Mouse (Mus musculus) CH12.LX (cell line): ENCODE measurements around the gene Kctd7. TPM values are rescaled to one million over a fixed set of nuclear protein-coding genes. Genes with fewer than 3 reads are reported as not detected.

Experiments used
- DNase-seq: peaks from one replicate; pipeline ENCODE4 v3.0.0-alpha.2; 2013; ENCODE audit errors: extremely low read depth
- H3K27ac ChIP-seq: 2 replicates; pipeline ENCODE4 v1.5.1; 2012; ENCODE audit warnings: low read depth, mild to moderate bottlenecking, control low read depth, moderate library complexity; ENCODE audit not compliant: insufficient read depth
- H3K27me3 ChIP-seq: replicated peaks from 2 replicates; pipeline ENCODE3; 2012; ENCODE audit warnings: inconsistent platforms
- H3K36me3 ChIP-seq, 2 experiments: replicated peaks in 1 of 2; 2 replicates each; pipeline versions ENCODE3 to v1.6.1; 2012; ENCODE audit warnings: inconsistent platforms in 1 of 2, low read length in 1 of 2, mild to moderate bottlenecking in 1 of 2, mixed read lengths in 1 of 2, moderate library complexity in 1 of 2; ENCODE audit not compliant: control insufficient read depth in 1 of 2, insufficient read depth in 1 of 2
- H3K4me1 ChIP-seq, 2 experiments: 2 replicates each; pipeline ENCODE4 v1.6.1; 2012; ENCODE audit warnings: inconsistent platforms in 1 of 2, moderate library complexity in 1 of 2; ENCODE audit not compliant: insufficient read depth in 2 of 2, control insufficient read depth in 1 of 2
- H3K4me2 ChIP-seq: 2 replicates; pipeline ENCODE4 v1.6.1; 2012; ENCODE audit warnings: low read depth, mild to moderate bottlenecking, control low read depth; ENCODE audit not compliant: poor library complexity, insufficient read depth, severe bottlenecking
- H3K4me3 ChIP-seq, 3 experiments: fragments of 150-350 bp in 1 of 3; sonication (generic) in 1 of 3; replicated peaks in 1 of 3; 2 replicates each; pipeline versions ENCODE3 to v1.5.1; 2011 to 2012; ENCODE audit warnings: low read depth in 2 of 3, low read length in 2 of 3, mild to moderate bottlenecking in 2 of 3, moderate library complexity in 2 of 3, control low read depth in 1 of 3, improper control_type of control experiment in 1 of 3, inconsistent platforms in 1 of 3, mixed read lengths in 1 of 3; ENCODE audit not compliant: poor library complexity in 1 of 3
- H3K79me2 ChIP-seq: replicated peaks from 2 replicates; pipeline ENCODE4 v1.6.1; 2012; ENCODE audit warnings: mild to moderate bottlenecking, moderate library complexity; ENCODE audit not compliant: control insufficient read depth, poor library complexity, insufficient read depth, severe bottlenecking; ENCODE audit errors: extremely low read depth
- H3K9ac ChIP-seq: 2 replicates; pipeline ENCODE4 v1.6.1; 2012; ENCODE audit warnings: low read depth, mild to moderate bottlenecking, control low read depth, moderate library complexity; ENCODE audit not compliant: insufficient read depth
- H3K9me3 ChIP-seq: replicated peaks from 2 replicates; pipeline ENCODE3; 2012; ENCODE audit warnings: low read length, inconsistent platforms, mixed read lengths
- CTCF ChIP-seq, 2 experiments: IDR thresholded peaks in 1 of 2; conservative IDR thresholded peaks in 1 of 2; 2 replicates each; pipeline ENCODE4 v1.5.1; 2011 to 2012; ENCODE audit warnings: low read depth in 2 of 2, low read length in 2 of 2, improper control_type of control experiment in 1 of 2, inconsistent platforms in 1 of 2, mild to moderate bottlenecking in 1 of 2, moderate library complexity in 1 of 2
- GABPA ChIP-seq: IDR thresholded peaks from 2 replicates; pipeline ENCODE4 v1.6.1; 2012; ENCODE audit warnings: low read depth, low read length, improper control_type of control experiment, inconsistent platforms; ENCODE audit not compliant: insufficient replicate concordance
- HCFC1 ChIP-seq: IDR thresholded peaks from 2 replicates; pipeline ENCODE4 v1.6.1; 2012; ENCODE audit warnings: low read depth, mild to moderate bottlenecking, inconsistent platforms, low read length, improper control_type of control experiment
- IRF4 ChIP-seq: IDR thresholded peaks from 2 replicates; pipeline ENCODE4 v1.6.1; 2014; ENCODE audit warnings: low read depth, mild to moderate bottlenecking, inconsistent platforms, low read length, improper control_type of control experiment
- KAT2A ChIP-seq: IDR thresholded peaks from 2 replicates; pipeline ENCODE4 v1.6.1; 2012; ENCODE audit warnings: low read length, improper control_type of control experiment, inconsistent platforms; ENCODE audit not compliant: insufficient replicate concordance
- MAFK ChIP-seq: IDR thresholded peaks from 2 replicates; pipeline ENCODE4 v1.6.1; 2011; ENCODE audit warnings: low read length, improper control_type of control experiment; ENCODE audit not compliant: insufficient replicate concordance
- MAZ ChIP-seq: IDR thresholded peaks from 2 replicates; pipeline ENCODE4 v1.6.1; 2012; ENCODE audit warnings: low read depth, mild to moderate bottlenecking, inconsistent platforms, low read length, improper control_type of control experiment, moderate library complexity
- MEF2A ChIP-seq: IDR thresholded peaks from 2 replicates; pipeline ENCODE4 v1.6.1; 2014; ENCODE audit warnings: low read depth, mild to moderate bottlenecking, inconsistent platforms, low read length, improper control_type of control experiment, borderline replicate concordance
- MYC ChIP-seq: IDR thresholded peaks from 2 replicates; pipeline ENCODE4 v1.6.1; 2011; ENCODE audit warnings: low read depth, mild to moderate bottlenecking, improper control_type of control experiment, low read length
- NELFE ChIP-seq: IDR thresholded peaks from 2 replicates; pipeline ENCODE4 v1.6.1; 2011; ENCODE audit warnings: low read depth, low read length, improper control_type of control experiment
- NRF1 ChIP-seq: IDR thresholded peaks from 2 replicates; pipeline ENCODE4 v1.6.1; 2014; ENCODE audit warnings: low read depth, mild to moderate bottlenecking, inconsistent platforms, low read length, improper control_type of control experiment, moderate library complexity
- PAX5 ChIP-seq: IDR thresholded peaks from 2 replicates; pipeline ENCODE4 v1.6.1; 2012; ENCODE audit warnings: low read length, inconsistent platforms, mixed read lengths
- POLR2A ChIP-seq: IDR thresholded peaks from 2 replicates; pipeline ENCODE4 v1.6.1; 2011; ENCODE audit warnings: low read depth, mild to moderate bottlenecking, improper control_type of control experiment, low read length
- RCOR1 ChIP-seq: conservative IDR thresholded peaks from 2 replicates; pipeline ENCODE4 v1.6.1; 2012; ENCODE audit warnings: low read depth, mild to moderate bottlenecking, inconsistent platforms, low read length, improper control_type of control experiment
- SIN3A ChIP-seq: IDR thresholded peaks from 2 replicates; pipeline ENCODE4 v1.6.1; 2012; ENCODE audit warnings: low read length, improper control_type of control experiment, inconsistent platforms
- UBTF ChIP-seq: IDR thresholded peaks from 2 replicates; pipeline ENCODE4 v1.6.1; 2012; ENCODE audit warnings: low read depth, mild to moderate bottlenecking, inconsistent platforms, low read length, improper control_type of control experiment, moderate library complexity
- USF1 ChIP-seq: IDR thresholded peaks from 2 replicates; pipeline ENCODE4 v1.6.1; 2014; ENCODE audit warnings: low read depth, mild to moderate bottlenecking, inconsistent platforms, low read length, improper control_type of control experiment
- ZC3H11A ChIP-seq: IDR thresholded peaks from 2 replicates; pipeline ENCODE4 v1.6.1; 2012; ENCODE audit warnings: low read depth, mild to moderate bottlenecking, inconsistent platforms, low read length, improper control_type of control experiment
- dilution Hi-C: fragments of 300-500 bp; cut with MboI; formaldehyde crosslinking; loops from 2 replicates; pipeline ENCODE4 v1.14.3; 2020; ENCODE audit warnings: low sequenced_read_pairs; ENCODE audit not compliant: extremely low pct_unique_long_range_greater_than_20kb, extremely low pct_ligation_motif_present
- in situ Hi-C: fragments of 300-500 bp; cut with MboI; formaldehyde crosslinking; loops from 3 replicates; pipeline ENCODE4 v1.14.3; 2019; ENCODE audit warnings: low sequenced_read_pairs, low pct_ligation_motif_present, low pct_unique_long_range_greater_than_20kb, mixed read lengths
- polyA plus RNA-seq: library from polyadenylated mRNA; unstranded; fragments of >175 nt; gene quantifications from 2 replicates; pipeline ENCODE4 v1.2.1, GENCODE M21; 2012; ENCODE audit warnings: low read depth; ENCODE audit not compliant: insufficient read length
- total RNA-seq, 2 experiments: library from RNA; depleted of rRNA; stranded (reverse); fragments of 300-350 nt in 1 of 2; fragments of >200 nt in 1 of 2; gene quantifications; 2 replicates each; pipeline ENCODE4 v1.2.3; 2012 to 2014

Gene Kctd7
- total and polyA plus RNA-seq, 3 experiments = 2.8 to 4.3 (median 3.3) TPM

GRCm38 (mm10) chr5:130190909-130191308, 46.2 kb downstream of the Kctd7 start:
- H3K4me3 ChIP-seq = no peak overlapping the region
- peaks cover 15% of the 10 kb centered on the region for H3K79me2 ChIP-seq
- dilution Hi-C loops = no loop called here
- peaks cover 46 to 80% of the 10 kb centered on the region in 2 experiments for H3K36me3 ChIP-seq
- in situ Hi-C loops = no loop called here
- H3K9ac ChIP-seq = no peak overlapping the region
- TF ChIP-seq GABPA (no peak), PAX5 (no peak), RCOR1 (no peak), MEF2A (no peak), ZC3H11A (no peak), CTCF (conservative IDR thresholded peaks at IDR 0.05 in 1 of 2, IDR thresholded peaks at IDR 0.05 in 1 of 2; ENCODE audit: low read depth in 2 of 2, low read length in 2 of 2) (no peak)
- H3K4me1 ChIP-seq = peaks cover 10 to 49% of the 10 kb centered on the region in 2 experiments; a peak in 3 of 4 replicates
- no peak for DNase-seq
- no peaks in the 10 kb centered on the region for H3K9me3 ChIP-seq
- no peak overlapping the region for H3K4me2 ChIP-seq
- no peak overlapping the region for H3K27ac ChIP-seq
- H3K27me3 ChIP-seq = no peaks in the 10 kb centered on the region

- H3K9me3 ChIP-seq = no peaks in the 10 kb centered on the region
- H3K9ac ChIP-seq = no peak overlapping the region
- H3K4me2 ChIP-seq = no peak overlapping the region
- DNase-seq = no peak
- dilution Hi-C loops = no loop called here
- in situ Hi-C loops = no loop called here
- H3K4me3 ChIP-seq = no peak overlapping the region
- peaks cover 46 to 80% of the 10 kb centered on the region in 2 experiments for H3K36me3 ChIP-seq
- H3K27me3 ChIP-seq = no peaks in the 10 kb centered on the region
- H3K27ac ChIP-seq = no peak overlapping the region
- TF ChIP-seq RCOR1 (no peak), MYC (no peak), KAT2A (no peak), MAZ (no peak), SIN3A (no peak), IRF4 (no peak), MAFK (no peak), HCFC1 (no peak), NRF1 (no peak), UBTF (no peak), POLR2A (no peak), USF1 (no peak), PAX5 (no peak), NELFE (no peak)
- H3K4me1 ChIP-seq = peaks cover 13 to 50% of the 10 kb centered on the region in 2 experiments; a peak in 3 of 4 replicates
- peaks cover 10% of the 10 kb centered on the region for H3K79me2 ChIP-seq
These were observed 47.2 kb downstream of the Kctd7 start for GRCm38 (mm10) chr5:130191865-130192264.
